Comparison of ENCODE assay signal across 9 mouse cellular contexts in genomic region chr8:11393161-11393560, GRCm38 (mm10).
DNase-seq lines count a peak whose midpoint lies in the region; ATAC-seq and TF ChIP-seq lines count a peak whose summit lies in the region.
"Had no signal": no experiment of that assay in that cellular context is flagged by ENCODE, and none has a peak within 500 bp of the region (broad histone marks: within the 10 kb centered on the region; RNA-seq: fewer than 3 reads in every experiment).

No protein-coding gene starts in this region.

- no peak for TF ChIP-seq CTCF in thymus, adult 2 months (IDR thresholded peaks at IDR 0.05; ENCODE audit: borderline replicate concordance, control insufficient read depth, extremely low read depth, insufficient read depth, low read length, poor library complexity)

- no peak overlapping the region for H3K9ac ChIP-seq in forebrain, embryonic 16.5 days (replicated peaks; ENCODE audit: low read depth, low read length)
- H3K9ac ChIP-seq: neural tube, embryonic 12.5 days had no signal

- H3K4me1 ChIP-seq in forebrain, embryonic 10.5 days: peaks cover 10% of the 10 kb centered on the region
- H3K4me1 ChIP-seq in forebrain, embryonic 16.5 days (replicated peaks; ENCODE audit: control insufficient read depth, insufficient read depth, low read length): peaks cover 7% of the 10 kb centered on the region; the same call in 1 of the 2 replicates
- peaks cover 32% of the 10 kb centered on the region for H3K4me1 ChIP-seq in thymus, adult 2 months (replicated peaks; ENCODE audit: control insufficient read depth, insufficient read depth, low read length)

- DNase-seq in forebrain, embryonic 10.5 days (ENCODE audit: extremely low spot score, low spot score): no peak
- DNase-seq in thymus, adult 2 months: peak; percentile 16
- DNase-seq in thymus, postnatal 4 days: no peak
- DNase-seq in kidney, postnatal 10 days: peak; percentile 64
- peak; percentile 33 to 56 for DNase-seq in urinary bladder, postnatal 36 days (ENCODE audit: low spot score in 2 of 2)
- DNase-seq in spleen, postnatal 10 days (ENCODE audit: low spot score in 2 of 2): no peak
- DNase-seq in layer of hippocampus, postnatal 25 days (ENCODE audit: extremely low spot score in 1 of 2, low spot score in 1 of 2): no peak

- no peak; the same call in 1 of the 2 replicates for ATAC-seq in forebrain, embryonic 16.5 days

- TF ChIP-seq POLR2A in thymus, adult 2 months (IDR thresholded peaks at IDR 0.05; ENCODE audit: control insufficient read depth, extremely low read depth, insufficient read depth, low read length, poor library complexity): no peak

- no peaks in the 10 kb centered on the region for H3K27me3 ChIP-seq in forebrain, embryonic 10.5 days (ENCODE audit: poor library complexity, severe bottlenecking)
- H3K27me3 ChIP-seq in forebrain, embryonic 16.5 days (replicated peaks; ENCODE audit: control insufficient read depth, insufficient read depth, low read length): no peaks in the 10 kb centered on the region
- no peaks in the 10 kb centered on the region for H3K27me3 ChIP-seq in thymus, adult 2 months (ENCODE audit: control insufficient read depth, insufficient read depth, low read length)
- H3K27me3 ChIP-seq: neural tube, embryonic 12.5 days had no signal

- no peaks in the 10 kb centered on the region for H3K9me3 ChIP-seq in forebrain, embryonic 10.5 days
- H3K9me3 ChIP-seq in forebrain, embryonic 16.5 days (ENCODE audit: control insufficient read depth, low read length): no peaks in the 10 kb centered on the region
- H3K9me3 ChIP-seq: neural tube, embryonic 12.5 days had no signal

- peak overlapping the region; percentile 6 for H3K27ac ChIP-seq in forebrain, embryonic 10.5 days
- H3K27ac ChIP-seq in forebrain, embryonic 16.5 days (ENCODE audit: low read length): no peak overlapping the region
- H3K27ac ChIP-seq in thymus, adult 2 months (ENCODE audit: control insufficient read depth, insufficient read depth, low read length): peak overlapping the region; percentile 20; the same call in 1 of the 2 replicates
- H3K27ac ChIP-seq: neural tube, embryonic 12.5 days had no signal

- no peak overlapping the region for H3K4me3 ChIP-seq in forebrain, embryonic 10.5 days
- H3K4me3 ChIP-seq in forebrain, embryonic 16.5 days (replicated peaks; ENCODE audit: low read length): no peak overlapping the region
- no peak overlapping the region for H3K4me3 ChIP-seq in thymus, adult 2 months (ENCODE audit: control insufficient read depth, insufficient read depth, low read length)
- H3K4me3 ChIP-seq: neural tube, embryonic 12.5 days had no signal

- H3K36me3 ChIP-seq in forebrain, embryonic 10.5 days (replicated peaks): no peaks in the 10 kb centered on the region
- H3K36me3 ChIP-seq in forebrain, embryonic 16.5 days (ENCODE audit: control insufficient read depth, insufficient read depth): no peaks in the 10 kb centered on the region
- H3K36me3 ChIP-seq in thymus, adult 2 months (ENCODE audit: control insufficient read depth, insufficient read depth, low read length): no peaks in the 10 kb centered on the region
- H3K36me3 ChIP-seq: neural tube, embryonic 12.5 days had no signal

- H3K4me2 ChIP-seq in forebrain, embryonic 16.5 days (ENCODE audit: low read length): no peak overlapping the region
- H3K4me2 ChIP-seq: neural tube, embryonic 12.5 days had no signal

- WGBS in forebrain, embryonic 10.5 days: 66% methylated on average over 7 of the region's 7 CpGs
- WGBS in forebrain, embryonic 16.5 days: 48% methylated on average over 7 of the region's 7 CpGs
- WGBS in thymus, adult 2 months: 34% methylated on average over 7 of the region's 7 CpGs

Comparison
In these comparisons a context has a peak if more than half of its experiments do, and no peak if none do; other contexts are left out.
1. DNase-seq: peak in thymus, adult 2 months (single experiment), kidney, postnatal 10 days (single experiment) and urinary bladder, postnatal 36 days (2 of 2); none in forebrain, embryonic 10.5 days (single experiment), thymus, postnatal 4 days (single experiment), spleen, postnatal 10 days (0 of 2) and layer of hippocampus, postnatal 25 days (0 of 2).